Comparison of ENCODE assay signal across 8 mouse cellular contexts in genomic region chr10:4346489-4347135, GRCm38 (mm10). TPM values are rescaled to one million over a fixed set of nuclear protein-coding genes. Genes with fewer than 3 reads are reported as not detected.
A peak's percentile ranks its signal among the peaks of the same experiment; 100 is the strongest.
DNase-seq lines count a peak whose midpoint lies in the region; TF ChIP-seq lines count a peak whose summit lies in the region.

No protein-coding gene starts in this region.

- TF ChIP-seq POLR2A in cortical plate, adult 2 months (IDR thresholded peaks at IDR 0.05; ENCODE audit: extremely low read depth, insufficient read depth, low read length): no peak

- H3K9me3 ChIP-seq in megakaryocyte, embryonic 14.5 days: no peaks in the 10 kb centered on the region

- H3K4me1 ChIP-seq in cortical plate, adult 2 months (ENCODE audit: control insufficient read depth, insufficient read depth, low read length): no peaks in the 10 kb centered on the region
- H3K4me1 ChIP-seq in megakaryocyte, embryonic 14.5 days: peaks cover 17% of the 10 kb centered on the region

- no peak overlapping the region for H3K27ac ChIP-seq in cortical plate, adult 2 months (ENCODE audit: insufficient read depth, low read length)

- H3K27me3 ChIP-seq in megakaryocyte, embryonic 14.5 days (replicated peaks): no peaks in the 10 kb centered on the region

- peak; percentile 46 for DNase-seq in adipocyte (ENCODE audit: low spot score)
- peak; percentile 95 for DNase-seq in gastrocnemius, postnatal 10 days
- peak; percentile 90 for DNase-seq in induced T-regulatory cell, adult 2 months (ENCODE audit: low read depth)
- DNase-seq in left cerebral cortex, adult 8-10 months (ENCODE audit: low spot score in 2 of 2): peak; percentile 73 to 76
- DNase-seq in right cerebral cortex, postnatal 10 days (ENCODE audit: low spot score in 2 of 2): peak; percentile 89 to 92
- peak; percentile 92 for DNase-seq in urinary bladder, postnatal 14 days (ENCODE audit: low spot score)

- H3K4me3 ChIP-seq in cortical plate, adult 2 months (ENCODE audit: insufficient read depth, low read length): no peak overlapping the region; the same call in 1 of the 2 replicates
- peak overlapping the region; percentile 83 for H3K4me3 ChIP-seq in megakaryocyte, embryonic 14.5 days (replicated peaks)

- TF ChIP-seq CTCF in cortical plate, adult 2 months (IDR thresholded peaks at IDR 0.05; ENCODE audit: extremely low read depth, insufficient read depth, low read length): peak; percentile 67

- no peaks in the 10 kb centered on the region for H3K36me3 ChIP-seq in megakaryocyte, embryonic 14.5 days (replicated peaks; ENCODE audit: low read length)

RNA-seq across cellular contexts. Expression of gene Zbtb2, which starts 41.3 kb away (rescaled TPM):
- polyA plus RNA-seq in cortical plate, adult 2 months (2012; rRNA removed): 7.8 and 7.9 TPM in 2 replicates
- 1 to 10 TPM; 6.2 to 7.2 TPM for total RNA-seq in gastrocnemius, postnatal 10 days (2021)
- total RNA-seq in left cerebral cortex, adult 8-10 months (2022): 10 to 100 TPM; 10.3 to 12.4 (median 11.7) TPM
- 3.1 and 5.1 TPM in 2 replicates for polyA plus RNA-seq in megakaryocyte, embryonic 14.5 days (2012; ENCODE audit: insufficient read depth, low replicate concordance)
